Mouse (Mus musculus): ENCODE data around the gene Odam. TPM values are rescaled to one million over a fixed set of nuclear protein-coding genes. Genes with fewer than 3 reads are reported as not detected.

The Odam gene
- not detected for total RNA-seq (2023)

DNA sequence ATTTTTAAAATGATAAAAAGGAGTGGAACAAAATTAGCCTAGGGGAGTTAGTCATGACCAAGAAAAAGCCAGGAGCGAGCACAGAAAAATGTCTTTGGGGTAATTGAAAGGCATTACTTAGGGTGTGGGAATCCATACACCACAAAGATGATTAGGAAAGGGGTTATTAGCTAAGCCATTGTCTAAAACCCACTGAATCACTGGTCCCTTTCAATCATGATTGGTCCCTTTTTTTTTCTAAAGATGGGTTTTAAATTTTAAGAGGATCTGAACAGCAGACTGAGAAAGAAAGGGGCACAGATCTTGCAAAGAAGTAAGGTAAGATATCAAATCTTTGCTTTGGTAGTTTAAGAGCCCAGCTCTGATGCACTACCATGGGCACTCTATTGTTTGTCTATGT, at the start of gene Odam:
Gene Odam (plus strand): TSS at position 301 of the 400 bp plus-strand sequence.

DNA sequence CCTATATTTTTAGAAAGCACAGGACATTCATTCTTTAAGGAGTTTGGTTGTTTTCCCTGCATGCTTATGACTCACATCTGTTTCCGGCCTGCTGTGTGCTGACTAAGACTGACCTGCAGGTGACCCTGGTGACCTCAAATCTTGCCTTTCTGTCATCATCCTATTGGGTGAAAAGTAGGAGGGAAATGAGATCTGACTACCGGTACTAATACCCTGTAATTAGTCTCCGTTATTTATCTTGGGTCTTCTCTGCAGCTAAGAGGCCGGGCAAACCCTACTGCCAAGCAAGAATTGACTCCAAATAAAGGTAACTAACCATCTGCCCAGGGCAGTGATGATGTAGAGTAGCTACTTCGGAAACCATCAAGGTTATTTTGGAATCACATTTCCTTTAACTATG, 40.5 kb downstream of the Odam start, which contains the start of gene Csn3:
Gene Csn3 (plus strand): TSS at position 208 of the 400 bp plus-strand sequence.

Other genes starting within 250 kb of the Odam start
- not detected for gene Csn1s1, start 218.8 kb upstream of the Odam start, total RNA-seq (2023)
- gene Csn2, start 185.4 kb upstream of the Odam start, total RNA-seq (2023), result not detected
- not detected for gene Csn1s2a, start 110.5 kb upstream of the Odam start, total RNA-seq (2023)
- gene Csn1s2b, start 76.9 kb upstream of the Odam start, total RNA-seq (2023), result not detected
- not detected for gene Prr27, start 59.3 kb upstream of the Odam start, total RNA-seq (2023)
- gene Csn3, start 40.5 kb downstream of the Odam start, total RNA-seq (2023), result not detected
- not detected for gene 2310003L06Rik, start 84.4 kb downstream of the Odam start, total RNA-seq (2023)
- gene Gm28434, start 84.5 kb downstream of the Odam start, total RNA-seq (2023), result not detected
- gene Cabs1, start 94.4 kb downstream of the Odam start, total RNA-seq (2023), result not detected
- not detected for gene Smr3a, start 117.5 kb downstream of the Odam start, total RNA-seq (2023)
- not detected for gene Smr2, start 201.5 kb downstream of the Odam start, total RNA-seq (2023)
- not detected for gene Gm11116, start 226.5 kb downstream of the Odam start, total RNA-seq (2023)